Mouse (Mus musculus): ENCODE data around the gene Bckdhb.
"Not testable (repeated sequence)": the region's sequence is repeated elsewhere in the genome, so short reads cannot be mapped to it uniquely, and the experiment has no call there.

Bckdhb gene

DNA sequence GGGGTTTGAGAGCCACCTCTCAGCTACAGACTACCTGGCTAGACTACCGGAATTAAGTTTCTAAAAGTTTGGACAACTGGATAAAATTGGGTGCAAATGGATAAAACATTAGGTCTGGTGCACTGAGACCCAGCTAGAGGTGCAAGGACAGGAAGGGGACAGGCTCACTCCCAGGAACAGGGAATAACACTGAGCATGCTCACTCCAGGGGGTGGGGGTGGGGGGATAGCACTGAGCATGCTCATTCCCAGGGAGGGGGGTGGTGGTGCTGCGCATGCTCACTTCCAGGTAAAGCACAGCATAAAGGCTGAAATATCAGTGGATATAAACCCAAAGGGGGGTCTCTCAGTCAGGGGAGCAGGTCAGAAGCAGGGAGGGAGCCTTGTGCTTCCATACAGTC, 120.7 kb downstream of the Bckdhb start:
- DNase-seq (ENCODE audit: low spot score): no peak

GRCm38 (mm10) chr9:84046334-84046733, 121.4 kb downstream of the Bckdhb start:
- no peak for DNase-seq (ENCODE audit: low spot score)

GRCm38 (mm10) chr9:84046961-84047360, 122.0 kb downstream of the Bckdhb start:
- no peak for DNase-seq (ENCODE audit: low spot score)

DNA sequence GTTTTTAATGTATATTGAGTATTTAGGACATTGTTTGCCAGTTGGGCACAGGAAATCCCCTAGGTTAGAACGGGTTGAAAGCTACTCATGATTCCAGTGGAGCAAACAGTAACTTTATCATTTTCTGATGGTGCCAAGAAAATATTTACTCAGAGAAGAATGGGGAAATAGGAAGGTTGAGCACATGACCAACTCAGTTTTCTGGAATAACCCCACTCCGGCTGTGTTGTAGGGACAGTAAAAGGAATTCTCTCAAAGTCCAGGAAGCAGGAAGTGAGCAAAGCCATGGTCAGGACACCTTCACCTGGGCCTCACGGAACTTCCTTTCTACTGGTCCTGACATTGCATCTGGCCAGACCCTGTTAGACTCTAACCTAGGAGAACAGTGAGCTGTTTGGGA, 122.5 kb downstream of the Bckdhb start:
- DNase-seq (ENCODE audit: low spot score): no peak

DNA sequence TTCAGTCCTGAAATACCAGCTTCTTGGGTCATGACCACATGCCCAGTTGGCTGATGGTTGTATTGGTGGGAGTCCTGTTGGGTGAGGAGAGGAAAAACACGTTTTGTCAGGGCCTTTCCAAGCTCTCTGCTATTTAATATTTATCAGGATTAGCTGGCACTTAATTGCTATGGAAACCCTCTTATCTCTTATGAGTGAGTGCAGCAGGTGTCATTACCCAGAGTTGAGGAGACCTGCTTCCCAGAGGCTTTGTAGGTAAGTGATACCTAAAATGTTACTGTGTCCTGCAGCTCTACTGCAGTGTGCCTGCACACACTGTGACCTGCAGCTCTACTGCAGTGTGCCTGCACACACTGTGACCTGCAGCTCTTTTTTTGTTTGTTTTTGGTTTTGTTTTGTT, 124.2 kb downstream of the Bckdhb start:
- DNase-seq (ENCODE audit: low spot score): no peak

DNA sequence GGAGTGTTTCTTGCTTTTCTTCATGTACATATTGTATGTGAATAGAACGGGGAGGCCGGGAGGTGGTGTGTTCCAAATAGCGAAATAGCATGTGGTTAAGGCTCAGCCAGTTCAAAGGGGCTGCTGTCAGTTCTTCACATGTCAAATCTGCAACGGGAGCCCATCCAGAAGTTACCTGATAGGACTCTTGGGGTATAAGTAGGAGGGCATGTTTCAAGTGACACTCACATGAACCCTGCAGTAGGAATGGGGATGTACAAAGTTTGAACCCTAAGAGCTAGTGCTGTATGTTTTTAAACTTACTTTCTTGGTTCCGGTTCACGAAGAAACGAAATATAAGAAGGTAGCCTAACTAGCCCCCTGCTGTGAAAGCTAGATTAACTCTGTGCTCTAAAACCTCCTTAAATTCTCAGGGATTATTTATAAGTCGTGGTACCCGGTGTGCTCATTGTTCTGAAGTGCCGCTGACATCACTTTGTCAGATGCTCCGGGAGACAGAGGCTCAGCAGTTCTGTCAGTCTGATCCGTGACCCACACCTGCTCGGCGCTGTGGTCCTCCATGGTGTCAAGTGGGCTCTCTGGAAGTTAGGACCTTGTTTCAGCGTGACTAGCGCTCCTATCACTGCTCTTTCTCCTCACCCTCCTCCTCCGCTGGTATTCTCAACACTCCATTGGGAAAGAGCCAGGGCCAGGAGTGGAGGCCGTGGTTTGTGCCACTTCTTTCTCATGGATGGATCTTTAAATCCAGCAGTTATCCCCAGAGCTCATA, 126.1 kb downstream of the Bckdhb start:
- no peak for DNase-seq (ENCODE audit: low spot score)

DNA sequence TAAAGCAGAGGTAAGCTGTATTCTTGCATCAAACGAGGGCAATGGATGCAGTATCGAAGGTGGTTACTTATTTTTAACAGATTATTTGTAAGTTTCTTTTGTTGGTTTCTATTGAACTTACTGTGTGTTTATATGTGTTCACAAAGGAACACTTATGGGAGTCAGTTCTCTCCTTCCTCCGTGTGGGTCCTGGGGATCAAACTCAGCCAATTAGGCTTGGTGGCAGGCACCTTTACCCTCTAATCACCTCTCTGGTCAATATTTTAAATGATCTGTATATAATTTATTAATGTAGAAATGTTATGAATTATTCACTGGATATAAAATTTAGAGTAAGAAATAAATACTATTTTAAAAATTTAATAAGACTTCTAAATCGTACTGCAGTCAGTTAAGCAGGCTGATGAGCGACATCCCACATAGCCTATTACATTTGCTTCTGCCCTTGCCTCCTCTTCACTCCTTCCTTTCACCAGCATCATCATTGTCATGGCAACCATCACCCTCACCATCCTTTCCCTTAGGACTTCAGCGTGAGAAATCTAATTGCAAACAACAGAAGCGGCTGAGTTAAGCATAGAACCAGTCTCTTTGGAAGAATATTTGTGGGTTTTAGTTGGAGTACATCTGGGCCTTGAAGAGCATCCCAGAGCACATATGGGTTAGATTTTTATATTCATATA, 130.3 kb downstream of the Bckdhb start:
- no peak for DNase-seq (ENCODE audit: low spot score)

- not testable (repeated sequence) for DNase-seq (ENCODE audit: low spot score)
Observed at GRCm38 (mm10) chr9:84060781-84061180, 135.8 kb downstream of the Bckdhb start.

- no peak for DNase-seq (ENCODE audit: low spot score)
Observed at GRCm38 (mm10) chr9:84063617-84064016, 138.7 kb downstream of the Bckdhb start.

DNA sequence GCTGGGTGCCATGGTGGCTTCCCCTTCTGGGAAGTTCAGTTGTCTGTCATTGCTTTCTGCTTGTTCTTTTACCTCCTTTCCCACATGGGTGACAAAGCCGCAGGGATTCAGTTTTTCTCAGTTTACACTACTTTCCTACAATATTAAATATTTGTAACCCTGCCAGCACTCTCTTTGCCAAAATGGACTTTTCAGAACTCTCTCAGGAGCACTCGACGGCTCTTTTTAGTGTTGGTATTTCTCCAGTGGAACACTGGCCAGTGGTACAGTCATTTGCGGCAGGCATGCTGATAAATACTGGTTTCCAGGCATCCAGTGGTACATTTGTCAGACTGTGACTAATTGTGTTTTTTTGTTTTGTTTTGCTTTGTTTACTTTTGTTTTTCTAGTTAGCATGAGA, 139.2 kb downstream of the Bckdhb start:
- no peak for DNase-seq (ENCODE audit: low spot score)

- no peak for DNase-seq (ENCODE audit: low spot score)
Observed at GRCm38 (mm10) chr9:84070247-84070646, 145.3 kb downstream of the Bckdhb start.

GRCm38 (mm10) chr9:84070740-84071139, 145.8 kb downstream of the Bckdhb start:
- no peak for DNase-seq (ENCODE audit: low spot score)

DNA sequence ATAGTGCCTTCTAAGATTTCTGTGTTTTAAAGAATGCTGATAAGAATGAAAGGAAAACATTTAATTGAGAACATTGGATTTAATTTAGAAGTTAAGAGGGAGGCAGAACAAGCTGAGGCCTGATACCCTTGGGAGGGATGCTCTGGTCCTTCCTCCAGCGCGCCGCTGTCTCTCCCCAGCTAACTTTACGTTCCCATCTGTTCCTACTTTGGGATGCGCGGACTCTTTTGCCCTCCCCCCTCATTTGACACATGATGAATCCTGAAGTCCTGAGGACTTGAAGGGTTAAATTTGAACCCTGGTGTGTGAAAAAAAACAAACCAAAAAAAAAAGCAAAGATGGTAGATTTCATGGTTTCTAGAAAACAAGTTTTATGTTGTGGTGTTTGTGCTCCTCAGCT, 147.6 kb downstream of the Bckdhb start:
- no peak for DNase-seq (ENCODE audit: low spot score)

- no peak for DNase-seq (ENCODE audit: low spot score)
Observed at GRCm38 (mm10) chr9:84073237-84073636, 148.3 kb downstream of the Bckdhb start.

DNA sequence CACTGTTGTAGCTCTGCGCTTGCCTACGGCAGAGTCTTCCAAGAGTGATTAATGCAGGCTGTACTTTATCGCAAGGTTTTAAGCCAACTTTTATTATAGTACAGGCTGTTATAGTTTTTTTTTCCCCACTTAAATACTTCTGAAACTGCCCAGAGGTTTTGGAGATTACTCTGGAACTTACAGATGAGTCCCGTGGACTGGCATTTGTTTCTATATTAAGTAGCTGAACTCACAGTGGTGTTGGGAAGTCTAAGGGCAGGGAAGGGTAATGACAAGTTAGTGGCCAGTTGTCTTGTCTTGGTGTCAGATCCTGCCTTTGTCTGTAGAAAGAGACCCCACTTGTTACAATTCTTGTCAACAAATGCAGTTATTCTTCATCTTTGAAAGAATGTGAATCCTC, 158.6 kb downstream of the Bckdhb start:
- DNase-seq (ENCODE audit: low spot score): no peak

GRCm38 (mm10) chr9:84084686-84085085, 159.7 kb downstream of the Bckdhb start:
- no peak for DNase-seq (ENCODE audit: low spot score)

GRCm38 (mm10) chr9:84090316-84091063, 165.5 kb downstream of the Bckdhb start:
- no peak for DNase-seq (ENCODE audit: low spot score)

GRCm38 (mm10) chr9:84092994-84093393, 168.0 kb downstream of the Bckdhb start:
- no peak for DNase-seq (ENCODE audit: low spot score)

GRCm38 (mm10) chr9:84094111-84094510, 169.2 kb downstream of the Bckdhb start:
- DNase-seq (ENCODE audit: low spot score): peak; percentile 51

DNA sequence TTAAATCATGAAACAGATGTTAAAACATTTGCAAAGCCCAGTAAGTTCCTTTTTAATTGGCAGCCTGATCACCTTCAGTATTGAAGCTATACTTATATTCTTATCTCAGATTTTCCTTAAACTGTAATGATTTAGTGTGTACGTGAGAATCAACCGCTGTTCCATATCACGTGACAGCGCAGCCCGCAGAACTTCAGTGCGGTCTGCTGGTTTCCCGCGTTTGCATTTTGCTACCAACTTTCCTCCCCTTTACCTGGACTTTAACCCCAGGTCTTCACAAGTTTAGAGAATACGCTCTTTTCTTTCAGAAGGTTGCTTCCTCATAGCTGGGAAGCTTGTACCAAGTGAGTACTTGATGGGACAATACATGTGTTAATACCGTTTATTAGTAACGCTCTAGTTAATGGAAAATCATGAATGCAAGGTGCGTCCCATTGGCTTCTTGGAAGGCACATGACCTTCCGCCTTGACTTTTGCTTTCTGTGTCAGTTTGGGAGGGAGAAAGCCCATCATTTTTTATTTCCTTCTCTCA, 171.6 kb downstream of the Bckdhb start:
- DNase-seq (ENCODE audit: low spot score): no peak

DNA sequence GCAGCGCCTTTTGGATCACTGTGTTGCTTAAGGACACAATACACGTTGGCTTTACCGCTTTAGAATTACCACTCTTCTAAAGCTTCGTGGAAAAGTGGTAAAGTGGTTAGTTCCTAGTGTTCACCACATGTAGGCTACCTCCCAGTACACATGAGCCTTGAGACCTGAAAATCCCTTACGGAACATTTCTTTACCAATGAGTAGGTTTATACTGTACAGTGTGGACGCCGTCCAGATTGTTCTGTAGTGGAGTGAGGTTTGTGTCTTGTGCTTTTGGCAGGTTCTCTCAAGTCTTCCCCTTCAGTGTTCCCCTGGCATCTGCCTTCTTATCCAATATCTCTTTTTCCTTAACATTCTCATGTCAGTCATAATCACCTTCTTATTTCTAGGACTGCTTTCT, 178.4 kb downstream of the Bckdhb start:
- DNase-seq (ENCODE audit: low spot score): no peak

GRCm38 (mm10) chr9:84106438-84106837, 181.5 kb downstream of the Bckdhb start:
- DNase-seq (ENCODE audit: low spot score): no peak
